Mouse (Mus musculus) heart, postnatal 0 days (tissue): Measurements from ENCODE around the gene Pla1a. TPM values are rescaled to one million over a fixed set of nuclear protein-coding genes. Genes with fewer than 3 reads are reported as not detected.

ENCODE experiments used
- ATAC-seq: fragments of 200-750 bp; cut with Nextera tagmentation; 2 replicates; pipeline ENCODE4 v1.8.0; 2017; ENCODE audit warnings: low read depth, moderate number of reproducible peaks, moderate library complexity; ENCODE audit not compliant: insufficient read depth
- DNase-seq: peaks from one replicate; pipeline ENCODE4 v3.0.0-alpha.2; 2016; ENCODE audit warnings: low spot score
- H3K27ac ChIP-seq: fragments of 300-500 bp; sonication (generic); 2 replicates; pipeline ENCODE4 v1.5.1; 2014; ENCODE audit warnings: low read depth, mild to moderate bottlenecking
- H3K27me3 ChIP-seq: fragments of 300-500 bp; sonication (generic); 2 replicates; pipeline ENCODE4 v1.6.1; 2014; ENCODE audit warnings: low read length, mixed read lengths; ENCODE audit not compliant: control insufficient read depth, insufficient read depth
- H3K36me3 ChIP-seq: fragments of 300-500 bp; sonication (generic); replicated peaks from 2 replicates; pipeline ENCODE4 v1.6.1; 2014; ENCODE audit warnings: low read length, mixed read lengths; ENCODE audit not compliant: control insufficient read depth, insufficient read depth
- H3K4me1 ChIP-seq: fragments of 300-500 bp; sonication (generic); 2 replicates; pipeline ENCODE4 v1.6.1; 2014; ENCODE audit warnings: antibody characterized with exemption; ENCODE audit not compliant: control insufficient read depth, insufficient read depth
- H3K4me2 ChIP-seq: fragments of 300-500 bp; sonication (generic); 2 replicates; pipeline ENCODE4 v1.6.1; 2014; ENCODE audit warnings: low read depth, mild to moderate bottlenecking, low read length, moderate library complexity
- H3K4me3 ChIP-seq: fragments of 300-500 bp; sonication (generic); 2 replicates; pipeline ENCODE4 v1.5.1; 2014; ENCODE audit warnings: low read depth, low read length
- H3K9ac ChIP-seq: fragments of 300-500 bp; sonication (generic); replicated peaks from 2 replicates; pipeline ENCODE4 v1.6.1; 2014; ENCODE audit warnings: low read depth, low read length, mixed read lengths
- H3K9me3 ChIP-seq: fragments of 300-500 bp; sonication (generic); replicated peaks from 2 replicates; pipeline ENCODE4 v1.6.1; 2016; ENCODE audit warnings: low read length; ENCODE audit not compliant: control insufficient read depth
- CTCF ChIP-seq: IDR thresholded peaks from 2 replicates; pipeline ENCODE4 v1.5.1; 2016; ENCODE audit warnings: antibody characterized with exemption, control low read depth, low read depth
- EP300 ChIP-seq: IDR thresholded peaks from 2 replicates; pipeline ENCODE4 v1.6.1; 2016; ENCODE audit warnings: antibody characterized with exemption, low read depth
- WGBS: fragments of 180-500 bp; shearing (Covaris S2); extraction: QIAGEN DNeasy Blood & Tissue Kit; methylation state at CpG from one replicate; pipeline ENCODE4 v1.1.7; 2014; 5-methylcytosine and 5-hydroxymethylcytosine counted together
- polyA plus RNA-seq: library from polyadenylated mRNA; unstranded; fragments of >200 nt; fragmentation: Nextera tagmentation; extraction: Ambion mirVana; gene quantifications from 2 replicates; pipeline ENCODE4 v1.2.1, GENCODE M21; 2015
- total RNA-seq: library from RNA; depleted of rRNA; stranded (reverse); fragments of >200 nt; gene quantifications from 2 replicates; pipeline ENCODE4 v1.2.3, GENCODE M21; 2014; ENCODE audit warnings: low replicate concordance

Pla1a gene
- total and polyA plus RNA-seq, 2 experiments from 2014 or later = 4.9 to 13.4 TPM

DNA sequence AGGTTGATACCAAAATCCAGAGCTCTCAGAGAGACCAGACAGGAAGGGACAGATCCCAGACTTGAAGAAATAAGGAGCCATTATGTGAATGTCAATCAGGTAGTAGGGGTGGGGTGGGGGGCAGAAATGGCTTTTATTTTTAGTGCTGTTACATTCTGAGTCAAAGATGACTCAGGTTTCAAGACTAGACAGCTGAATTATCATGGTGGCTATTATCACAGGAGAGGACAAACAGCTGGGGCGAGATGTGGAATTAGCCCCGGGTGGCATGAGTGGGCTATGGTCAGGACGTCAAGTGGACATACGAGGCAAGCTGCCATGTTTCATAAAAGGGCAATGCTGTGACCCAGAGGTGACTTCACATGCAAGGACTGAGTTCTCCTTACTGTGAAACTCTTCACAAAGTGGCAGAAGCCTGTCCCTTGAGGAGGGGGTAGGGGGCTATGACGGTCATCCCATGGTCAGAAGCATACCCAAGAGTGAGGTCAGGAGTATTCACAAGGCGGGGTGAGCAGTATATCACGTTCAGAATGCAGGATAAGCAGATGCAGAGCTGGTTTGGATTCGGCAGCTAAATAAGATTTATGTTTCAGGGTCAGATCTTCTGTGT is 43.6 kb downstream of the Pla1a start:
- H3K9me3 ChIP-seq = no peaks in the 10 kb centered on the region
- no peak overlapping the region for H3K4me3 ChIP-seq
- H3K36me3 ChIP-seq = no peaks in the 10 kb centered on the region
- 77% methylated on average over 8 of the region's 8 CpGs for WGBS
- DNase-seq (no peak), ATAC-seq (no peak)
- H3K27ac ChIP-seq = no peak overlapping the region
- no peaks in the 10 kb centered on the region for H3K4me1 ChIP-seq
- H3K4me2 ChIP-seq = no peak overlapping the region
- H3K9ac ChIP-seq = no peak overlapping the region
- TF ChIP-seq EP300 (no peak), CTCF (no peak)
- no peaks in the 10 kb centered on the region for H3K27me3 ChIP-seq

DNA sequence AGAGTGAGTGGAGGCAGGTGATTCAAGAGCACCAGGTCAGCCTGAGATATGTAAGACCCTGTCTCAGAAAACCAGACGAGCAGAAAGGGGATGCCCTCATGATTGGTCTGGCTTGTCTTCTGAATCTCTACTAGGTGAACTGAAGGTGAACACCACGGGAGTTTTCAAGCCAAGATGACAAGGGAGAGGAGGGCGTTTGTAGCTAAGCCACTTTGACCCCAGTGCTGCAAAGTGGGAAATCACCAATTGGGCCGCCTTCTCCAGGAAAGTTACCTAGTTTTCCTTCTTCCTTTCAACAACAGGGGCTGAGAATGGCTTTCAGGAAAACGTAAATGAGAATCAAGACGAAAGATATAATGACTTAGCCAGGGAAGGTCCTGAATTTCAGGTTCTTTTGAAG is 44.2 kb downstream of the Pla1a start:
- H3K9me3 ChIP-seq = no peaks in the 10 kb centered on the region
- DNase-seq (no peak), ATAC-seq (no peak)
- H3K4me1 ChIP-seq = no peaks in the 10 kb centered on the region
- 68% methylated on average over 6 of the region's 6 CpGs for WGBS
- no peak overlapping the region for H3K4me3 ChIP-seq
- no peaks in the 10 kb centered on the region for H3K27me3 ChIP-seq
- no peak overlapping the region for H3K9ac ChIP-seq
- H3K36me3 ChIP-seq = no peaks in the 10 kb centered on the region
- no peak for TF ChIP-seq EP300
- no peak for TF ChIP-seq CTCF
- H3K27ac ChIP-seq = no peak overlapping the region
- H3K4me2 ChIP-seq = no peak overlapping the region

DNA sequence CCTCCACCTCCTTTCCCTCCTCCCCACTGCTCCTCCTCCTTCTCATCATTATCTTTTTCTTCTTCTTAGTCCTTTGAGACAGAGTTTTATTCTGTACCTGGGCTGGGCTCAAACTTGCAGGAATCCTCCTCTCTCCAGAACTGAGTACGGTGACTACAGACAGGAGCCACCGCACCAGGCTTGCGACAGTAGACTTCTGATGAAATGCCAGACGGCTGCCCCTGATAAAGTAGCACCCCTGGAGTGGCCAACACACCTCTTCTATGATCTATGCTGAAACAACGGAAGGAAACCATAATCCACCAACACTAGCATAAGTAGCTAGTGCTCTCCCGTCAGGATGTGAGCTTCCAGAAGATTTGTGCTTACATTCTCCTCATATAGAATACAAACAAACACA is 45.6 kb downstream of the Pla1a start:
- Histone ChIP-seq H3K27me3 (no peaks in the 10 kb centered on the region), H3K4me1 (no peaks in the 10 kb centered on the region), H3K9ac (no peak overlapping the region), H3K4me2 (no peak overlapping the region), H3K9me3 (no peaks in the 10 kb centered on the region), H3K36me3 (no peaks in the 10 kb centered on the region), H3K4me3 (no peak overlapping the region), H3K27ac (no peak overlapping the region)
- no peak for TF ChIP-seq CTCF
- no peak for TF ChIP-seq EP300
- WGBS = 77% methylated on average over 6 of the region's 6 CpGs
- ATAC-seq (no peak), DNase-seq (no peak)

DNA sequence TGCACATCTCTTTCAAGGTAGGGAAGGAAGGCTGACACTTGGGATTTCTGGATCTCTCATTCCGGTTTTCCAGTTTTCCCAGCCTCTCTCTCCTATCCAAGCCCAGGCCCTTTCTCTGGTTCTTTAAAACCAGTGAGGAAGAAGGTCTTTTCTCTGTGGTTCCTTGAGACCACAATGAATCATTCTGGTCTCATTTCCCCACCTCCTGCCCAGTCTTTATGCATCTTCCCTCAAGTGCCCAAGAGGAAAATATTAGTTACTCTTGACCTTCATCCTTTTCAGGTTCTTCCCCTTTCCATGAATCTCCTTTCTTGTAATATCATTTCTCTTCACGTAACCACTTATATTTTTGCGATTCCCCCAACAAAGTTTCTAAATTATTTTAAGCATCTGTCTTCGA is 47.2 kb downstream of the Pla1a start:
- DNase-seq (no peak), ATAC-seq (no peak)
- H3K9me3 ChIP-seq = no peaks in the 10 kb centered on the region
- no peak overlapping the region for H3K9ac ChIP-seq
- no peak overlapping the region for H3K27ac ChIP-seq
- no peaks in the 10 kb centered on the region for H3K4me1 ChIP-seq
- no peaks in the 10 kb centered on the region for H3K36me3 ChIP-seq
- no peaks in the 10 kb centered on the region for H3K27me3 ChIP-seq
- TF ChIP-seq EP300 = no peak
- no peak for TF ChIP-seq CTCF
- H3K4me3 ChIP-seq = no peak overlapping the region
- WGBS = 89% methylated on average over 4 of the region's 4 CpGs
- H3K4me2 ChIP-seq = no peak overlapping the region

DNA sequence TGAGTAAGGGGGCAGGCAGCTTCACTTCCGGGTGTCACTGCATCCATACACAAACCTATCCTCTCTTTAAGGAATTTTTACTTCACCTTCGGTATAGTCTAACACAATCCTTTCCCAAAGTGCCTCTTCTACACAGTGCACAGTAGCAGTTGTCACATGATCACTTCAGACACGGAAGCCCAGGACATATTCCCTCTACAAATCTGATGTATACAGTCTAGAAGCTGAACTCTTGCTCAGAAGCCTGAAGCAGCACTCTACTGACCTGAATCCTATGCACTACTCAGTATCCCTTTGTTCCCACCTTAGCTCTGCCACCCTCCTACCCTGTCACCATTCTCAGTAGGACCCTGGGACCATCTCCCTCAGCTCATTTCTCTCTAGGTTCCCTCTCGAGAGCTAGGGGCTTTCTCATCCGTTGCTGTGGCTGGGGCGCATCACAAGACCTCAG is 47.7 kb downstream of the Pla1a start:
- 84% methylated on average over 6 of the region's 6 CpGs for WGBS
- no peaks in the 10 kb centered on the region for H3K27me3 ChIP-seq

DNA sequence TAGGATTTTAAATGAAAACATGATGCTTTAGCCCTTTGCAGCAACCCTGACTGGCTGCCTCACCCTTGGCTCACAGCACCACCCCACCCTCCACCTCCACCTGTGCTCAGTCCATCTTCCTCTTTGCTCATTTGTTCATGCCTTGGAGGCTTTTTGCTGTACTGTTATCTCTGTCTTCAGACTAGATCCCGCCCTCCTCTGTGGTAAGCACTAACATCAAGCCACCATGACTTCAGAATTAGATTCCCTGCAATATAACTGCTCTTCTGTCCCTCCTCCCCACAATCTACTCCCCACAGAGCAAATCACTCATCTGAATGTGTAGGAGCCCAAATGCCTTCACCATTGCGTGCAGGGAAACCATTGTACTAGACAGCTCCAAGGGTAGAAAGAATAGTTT is 49.3 kb downstream of the Pla1a start:
- no peaks in the 10 kb centered on the region for H3K9me3 ChIP-seq
- no peak overlapping the region for H3K9ac ChIP-seq
- H3K4me2 ChIP-seq = no peak overlapping the region
- no peaks in the 10 kb centered on the region for H3K4me1 ChIP-seq
- H3K36me3 ChIP-seq = peaks cover 5% of the 10 kb centered on the region; the same call in 1 of the 2 replicates
- no peak overlapping the region for H3K4me3 ChIP-seq
- ATAC-seq = no peak
- H3K27ac ChIP-seq = no peak overlapping the region
- DNase-seq = no peak
- TF ChIP-seq CTCF (no peak), EP300 (no peak)
- H3K27me3 ChIP-seq = no peaks in the 10 kb centered on the region
- WGBS = 89% methylated on average over 2 of the region's 2 CpGs

More for the DNA sequence above, 47.7 kb downstream of the Pla1a start:
- no peaks in the 10 kb centered on the region for H3K4me1 ChIP-seq
- no peak for DNase-seq
- no peak overlapping the region for H3K9ac ChIP-seq
- H3K9me3 ChIP-seq = no peaks in the 10 kb centered on the region
- no peak overlapping the region for H3K27ac ChIP-seq
- ATAC-seq = no peak
- TF ChIP-seq EP300 (no peak), CTCF (no peak)
- H3K4me2 ChIP-seq = no peak overlapping the region
- no peaks in the 10 kb centered on the region for H3K36me3 ChIP-seq
- no peak overlapping the region for H3K4me3 ChIP-seq
